Mouse (Mus musculus): ENCODE data around the gene Pax5. TPM values are rescaled to one million over a fixed set of nuclear protein-coding genes. Genes with fewer than 3 reads are reported as not detected.

Gene Pax5
- polyA plus RNA-seq, 1 experiment, result 6.3 TPM

DNA sequence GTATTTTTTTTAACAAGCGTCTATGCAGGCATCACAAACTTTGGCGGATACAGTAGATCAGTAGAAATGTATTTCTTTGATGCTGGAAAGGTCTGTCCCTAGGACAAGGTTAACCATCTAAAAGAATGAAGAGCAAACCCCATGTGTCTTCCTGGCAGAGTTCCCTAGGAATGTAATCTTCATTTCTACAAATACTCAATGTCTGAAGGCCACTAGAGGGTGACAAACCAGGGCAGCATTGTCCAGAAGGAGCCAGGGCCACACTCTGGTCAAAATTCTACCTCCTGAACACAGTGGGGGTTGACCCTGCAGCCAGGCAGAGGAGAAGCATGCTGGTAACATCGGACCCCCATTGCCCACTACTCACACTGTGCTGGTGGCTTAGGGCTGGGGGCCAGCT lies 185.0 kb downstream of the Pax5 start:
- H3K4me3 ChIP-seq (ENCODE audit: low read depth, low read length), result no peak overlapping the region
- H3K27me3 ChIP-seq (ENCODE audit: control insufficient read depth, insufficient read depth, low read length), result no peaks in the 10 kb centered on the region
- no peaks in the 10 kb centered on the region for H3K36me3 ChIP-seq (ENCODE audit: control insufficient read depth, insufficient read depth, low read length)
- no peaks in the 10 kb centered on the region for H3K4me1 ChIP-seq (ENCODE audit: control insufficient read depth, insufficient read depth, insufficient read length, low read length)
- no peak overlapping the region for H3K27ac ChIP-seq (ENCODE audit: insufficient read depth, low read depth, low read length)
- WGBS, result 77% methylated on average over 3 of the region's 3 CpGs
- TF ChIP-seq CTCF (IDR thresholded peaks at IDR 0.05; ENCODE audit: extremely low read depth, insufficient read length, insufficient replicate concordance, low read depth, low read length) (no peak), POLR2A (IDR thresholded peaks at IDR 0.05; ENCODE audit: low read depth, low read length) (no peak)

DNA sequence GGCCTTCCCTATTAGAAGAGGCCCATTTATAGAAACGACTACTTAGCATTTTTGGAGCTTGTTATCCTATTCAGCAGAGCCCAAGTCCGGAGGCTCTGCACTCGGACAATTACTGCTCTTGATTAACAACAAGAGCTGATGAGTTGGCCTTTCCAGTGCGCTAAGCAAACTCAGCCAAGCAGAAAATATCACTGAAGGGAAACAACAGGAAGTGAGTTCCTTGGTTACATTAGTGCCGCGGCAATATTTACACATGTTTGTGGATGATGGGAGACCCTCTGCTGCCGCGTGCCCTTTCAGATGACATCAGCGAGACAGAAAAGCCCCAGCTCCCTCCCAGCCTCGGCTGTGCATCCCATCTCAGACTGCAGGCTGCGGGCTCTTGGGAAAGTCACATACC lies 191.4 kb downstream of the Pax5 start:
- Histone ChIP-seq H3K4me3 (ENCODE audit: low read depth, low read length) (no peak overlapping the region), H3K4me1 (ENCODE audit: control insufficient read depth, insufficient read depth, insufficient read length, low read length) (no peaks in the 10 kb centered on the region), H3K27me3 (ENCODE audit: control insufficient read depth, insufficient read depth, low read length) (no peaks in the 10 kb centered on the region), H3K27ac (ENCODE audit: insufficient read depth, low read depth, low read length) (no peak overlapping the region), H3K36me3 (ENCODE audit: control insufficient read depth, insufficient read depth, low read length) (no peaks in the 10 kb centered on the region)
- 65% methylated on average over 11 of the region's 11 CpGs for WGBS
- TF ChIP-seq POLR2A (IDR thresholded peaks at IDR 0.05; ENCODE audit: low read depth, low read length), result no peak
- TF ChIP-seq CTCF (IDR thresholded peaks at IDR 0.05; ENCODE audit: extremely low read depth, insufficient read length, insufficient replicate concordance, low read depth, low read length), result no peak

DNA sequence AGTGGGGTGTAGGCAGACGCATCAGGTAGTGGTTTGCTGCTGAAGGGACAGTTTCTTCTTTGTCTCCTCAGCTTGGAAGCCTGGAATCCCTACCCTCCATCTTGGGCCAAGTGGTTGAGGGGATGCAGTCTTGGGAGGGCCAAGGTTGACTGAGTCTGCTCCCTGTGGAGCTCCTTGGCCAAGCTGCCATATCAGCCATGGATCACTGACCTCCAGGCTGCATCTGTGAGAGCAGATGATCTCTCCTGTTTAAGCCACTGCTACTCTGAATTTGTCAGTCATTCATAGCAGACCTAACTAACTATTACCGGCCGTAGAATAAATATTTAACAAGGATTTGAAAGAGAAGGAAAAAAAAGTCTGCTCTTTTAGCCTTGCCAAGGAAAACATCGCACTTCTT lies 196.3 kb downstream of the Pax5 start:
- WGBS, result 63% methylated on average over 4 of the region's 4 CpGs
- H3K4me1 ChIP-seq (ENCODE audit: control insufficient read depth, insufficient read depth, insufficient read length, low read length), result no peaks in the 10 kb centered on the region
- TF ChIP-seq POLR2A (IDR thresholded peaks at IDR 0.05; ENCODE audit: low read depth, low read length) (no peak), CTCF (IDR thresholded peaks at IDR 0.05; ENCODE audit: extremely low read depth, insufficient read length, insufficient replicate concordance, low read depth, low read length) (no peak)
- H3K36me3 ChIP-seq (ENCODE audit: control insufficient read depth, insufficient read depth, low read length), result no peaks in the 10 kb centered on the region
- no peak overlapping the region for H3K4me3 ChIP-seq (ENCODE audit: low read depth, low read length)
- no peaks in the 10 kb centered on the region for H3K27me3 ChIP-seq (ENCODE audit: control insufficient read depth, insufficient read depth, low read length)
- no peak overlapping the region for H3K27ac ChIP-seq (ENCODE audit: insufficient read depth, low read depth, low read length)

DNA sequence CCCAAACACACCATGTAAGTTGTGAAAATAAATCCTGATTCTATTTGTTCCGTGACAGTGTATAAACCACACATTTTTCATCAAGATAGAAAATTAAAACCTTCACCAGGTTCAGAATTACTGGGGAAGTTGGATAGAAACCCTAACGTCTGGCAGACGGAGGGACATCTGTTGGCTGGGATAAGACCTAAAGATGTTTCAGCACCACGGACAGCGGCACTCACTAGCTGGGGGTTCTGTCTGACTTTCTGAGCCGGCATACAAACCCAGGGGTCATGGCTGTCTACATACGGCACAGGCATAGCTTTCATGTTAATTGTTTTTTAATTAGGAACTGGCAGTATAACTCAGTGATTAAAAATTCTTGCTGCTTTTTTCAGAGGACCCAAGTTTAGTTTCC lies 198.6 kb downstream of the Pax5 start:
- TF ChIP-seq CTCF (IDR thresholded peaks at IDR 0.05; ENCODE audit: extremely low read depth, insufficient read length, insufficient replicate concordance, low read depth, low read length), result no peak
- TF ChIP-seq POLR2A (IDR thresholded peaks at IDR 0.05; ENCODE audit: low read depth, low read length), result no peak
- 11% methylated on average over 7 of the region's 7 CpGs for WGBS
- H3K27me3 ChIP-seq (ENCODE audit: control insufficient read depth, insufficient read depth, low read length), result no peaks in the 10 kb centered on the region; the same call in 1 of the 2 replicates

DNA sequence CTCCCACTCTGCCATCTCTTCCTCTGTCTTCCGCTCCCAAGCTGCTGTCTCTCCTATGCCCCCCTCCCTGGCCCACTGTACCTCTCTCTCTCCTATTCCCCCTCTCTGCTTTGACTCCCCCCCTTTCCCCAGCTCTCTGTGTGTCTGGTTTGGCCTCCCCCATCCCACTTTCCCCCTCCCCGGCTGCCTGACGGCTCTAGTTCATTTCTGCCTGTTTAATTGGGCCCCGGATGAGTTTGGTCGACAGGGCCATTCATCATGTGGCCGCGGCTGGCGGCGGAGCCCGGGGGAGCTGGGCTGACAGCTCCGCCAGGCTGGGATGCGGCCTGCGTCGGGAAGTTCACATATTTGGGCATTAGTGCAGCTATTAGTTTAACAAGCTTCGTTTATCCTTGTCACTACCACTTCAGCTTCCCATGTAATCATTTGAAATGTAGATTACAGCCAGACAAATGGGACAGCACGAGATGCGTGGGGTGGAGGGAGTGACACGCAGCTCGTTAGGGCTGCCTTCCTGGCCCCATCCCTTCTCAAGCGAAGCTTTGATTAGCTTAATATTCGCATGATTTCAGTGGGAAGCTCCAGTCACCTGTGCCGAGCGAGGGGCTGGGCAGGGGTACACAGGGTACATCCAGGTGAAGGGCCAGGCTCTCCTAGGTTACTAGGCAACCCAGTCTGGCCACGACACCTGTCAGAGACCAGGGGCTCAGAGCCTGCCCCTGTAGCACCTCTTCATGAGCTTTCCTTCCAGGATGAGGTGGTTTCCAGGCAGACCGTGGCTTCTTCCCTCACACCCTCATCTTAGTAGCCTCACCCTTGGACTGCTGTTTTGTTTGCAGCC lies 201.7 kb downstream of the Pax5 start:
- Histone ChIP-seq H3K4me1 (ENCODE audit: control insufficient read depth, insufficient read depth, insufficient read length, low read length) (no peaks in the 10 kb centered on the region), H3K4me3 (ENCODE audit: low read depth, low read length) (no peak overlapping the region), H3K27ac (ENCODE audit: insufficient read depth, low read depth, low read length) (no peak overlapping the region), H3K36me3 (ENCODE audit: control insufficient read depth, insufficient read depth, low read length) (no peaks in the 10 kb centered on the region), H3K27me3 (ENCODE audit: control insufficient read depth, insufficient read depth, low read length) (no peaks in the 10 kb centered on the region; the same call in 1 of the 2 replicates)
- TF ChIP-seq POLR2A (IDR thresholded peaks at IDR 0.05; ENCODE audit: low read depth, low read length), result no peak
- TF ChIP-seq CTCF (IDR thresholded peaks at IDR 0.05; ENCODE audit: extremely low read depth, insufficient read length, insufficient replicate concordance, low read depth, low read length), result no peak
- WGBS, result 25% methylated on average over 25 of the region's 25 CpGs

More for the DNA sequence above, 198.6 kb downstream of the Pax5 start:
- Histone ChIP-seq H3K27ac (ENCODE audit: insufficient read depth, low read depth, low read length) (no peak overlapping the region), H3K4me3 (ENCODE audit: low read depth, low read length) (no peak overlapping the region), H3K4me1 (ENCODE audit: control insufficient read depth, insufficient read depth, insufficient read length, low read length) (no peaks in the 10 kb centered on the region), H3K36me3 (ENCODE audit: control insufficient read depth, insufficient read depth, low read length) (no peaks in the 10 kb centered on the region)

DNA sequence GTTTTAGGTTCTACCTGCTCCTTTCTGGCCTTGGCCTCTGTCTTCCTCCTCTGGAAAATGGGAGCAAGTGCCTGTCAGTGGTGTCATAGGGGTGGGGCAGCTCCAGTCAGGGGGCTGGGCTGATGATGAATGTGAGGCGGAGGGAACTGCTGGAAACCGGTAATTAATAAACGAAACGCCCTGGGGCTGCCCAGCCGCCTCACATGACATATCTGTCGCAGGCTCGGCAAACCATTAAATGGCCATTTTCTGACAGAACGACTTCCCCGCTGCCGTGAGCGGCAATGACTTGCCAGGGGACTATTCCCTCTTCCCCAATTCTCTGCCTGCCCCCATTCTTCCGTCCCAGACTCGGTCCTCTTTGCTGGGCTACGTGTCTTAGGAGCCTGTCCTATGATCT lies 202.4 kb downstream of the Pax5 start:
- H3K4me1 ChIP-seq (ENCODE audit: control insufficient read depth, insufficient read depth, insufficient read length, low read length), result no peaks in the 10 kb centered on the region
- H3K36me3 ChIP-seq (ENCODE audit: control insufficient read depth, insufficient read depth, low read length), result no peaks in the 10 kb centered on the region
- no peak overlapping the region for H3K4me3 ChIP-seq (ENCODE audit: low read depth, low read length)
- 45% methylated on average over 14 of the region's 14 CpGs for WGBS
- H3K27me3 ChIP-seq (ENCODE audit: control insufficient read depth, insufficient read depth, low read length), result no peaks in the 10 kb centered on the region; the same call in 1 of the 2 replicates
- TF ChIP-seq POLR2A (IDR thresholded peaks at IDR 0.05; ENCODE audit: low read depth, low read length) (no peak), CTCF (IDR thresholded peaks at IDR 0.05; ENCODE audit: extremely low read depth, insufficient read length, insufficient replicate concordance, low read depth, low read length) (no peak)
- H3K27ac ChIP-seq (ENCODE audit: insufficient read depth, low read depth, low read length), result no peak overlapping the region

DNA sequence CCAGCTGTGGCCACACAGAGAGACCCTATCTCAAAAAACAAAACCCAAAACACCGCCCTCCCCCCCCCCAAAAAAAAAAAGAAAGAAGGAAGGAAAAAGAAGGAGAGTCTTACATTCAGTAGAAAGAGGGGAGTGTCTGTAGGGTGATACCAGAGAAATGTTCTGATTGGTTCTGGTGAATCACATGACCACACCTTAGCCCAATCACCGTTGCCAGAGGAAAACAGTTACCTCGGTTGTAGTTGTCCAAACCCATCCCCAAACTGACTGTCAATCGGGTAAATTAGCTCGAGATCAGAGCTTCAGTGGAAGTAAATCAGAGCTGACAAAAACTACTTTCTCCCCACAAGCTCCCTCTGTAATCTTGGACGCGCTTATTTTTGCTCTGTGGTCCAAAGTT lies 205.3 kb downstream of the Pax5 start:
- Histone ChIP-seq H3K27ac (ENCODE audit: insufficient read depth, low read depth, low read length) (no peak overlapping the region), H3K36me3 (ENCODE audit: control insufficient read depth, insufficient read depth, low read length) (no peaks in the 10 kb centered on the region), H3K4me1 (ENCODE audit: control insufficient read depth, insufficient read depth, insufficient read length, low read length) (no peaks in the 10 kb centered on the region), H3K27me3 (ENCODE audit: control insufficient read depth, insufficient read depth, low read length) (no peaks in the 10 kb centered on the region; the same call in 1 of the 2 replicates), H3K4me3 (ENCODE audit: low read depth, low read length) (no peak overlapping the region)
- no peak for TF ChIP-seq POLR2A (IDR thresholded peaks at IDR 0.05; ENCODE audit: low read depth, low read length)
- TF ChIP-seq CTCF (IDR thresholded peaks at IDR 0.05; ENCODE audit: extremely low read depth, insufficient read length, insufficient replicate concordance, low read depth, low read length), result no peak
- 70% methylated on average over 7 of the region's 7 CpGs for WGBS

Data from small intestine, adult 2 months (tissue).